Mouse (Mus musculus) heart, adult 9 months (tissue): ENCODE results near the gene H1foo.

Source experiments
- DNase-seq, 2 experiments: peaks; one replicate each; pipeline ENCODE4 v3.0.0; 2022; ENCODE audit warnings: low spot score in 2 of 2

The H1foo gene

GRCm38 (mm10) chr6:115944638-115945037 is at the start of gene H1foo:
Gene H1foo, plus strand, starts transcription at chr6:115944938.
- DNase-seq = no peak

GRCm38 (mm10) chr6:115896346-115896745 is 48.4 kb upstream of the H1foo start:
- DNase-seq = no peak

GRCm38 (mm10) chr6:115897117-115897516 is 47.6 kb upstream of the H1foo start:
- peak; percentile 85 to 87 for DNase-seq

DNA sequence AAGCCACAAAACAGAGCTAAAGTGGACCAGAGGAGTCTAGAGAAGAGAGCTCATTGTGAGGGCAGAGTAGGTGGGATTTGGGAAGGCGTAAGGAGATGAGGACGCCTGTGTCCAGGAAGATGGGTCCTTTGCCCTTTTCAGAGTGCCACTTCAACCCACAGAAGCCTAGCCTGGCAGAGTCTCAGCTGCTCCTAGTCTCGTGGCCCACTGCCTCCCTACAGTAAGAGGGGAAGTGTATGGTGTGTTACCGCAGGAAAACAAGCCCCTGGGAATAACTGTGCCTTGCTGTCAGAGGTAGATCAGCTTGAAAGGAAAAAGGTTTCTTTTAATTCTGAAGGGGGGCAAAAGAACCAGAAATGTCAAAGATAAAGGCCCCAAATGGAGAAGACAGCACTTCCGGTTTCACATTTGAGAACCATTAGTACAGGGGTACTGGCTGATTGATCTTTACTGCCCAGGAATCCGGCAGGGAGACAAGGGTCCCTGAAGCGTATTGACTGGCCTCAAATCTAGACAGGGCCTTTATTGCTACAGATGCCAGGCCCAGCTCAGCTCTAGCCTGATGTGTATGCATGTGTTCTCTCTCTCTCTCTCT is 46.7 kb upstream of the H1foo start:
- no peak for DNase-seq

GRCm38 (mm10) chr6:115901062-115901461 is 43.7 kb upstream of the H1foo start:
- peak; percentile 83 to 85 for DNase-seq

- peak; percentile 85 to 89 for DNase-seq
Observed at GRCm38 (mm10) chr6:115901489-115901931, 43.2 kb upstream of the H1foo start.

- DNase-seq = no peak
Observed at GRCm38 (mm10) chr6:115902545-115902944, 42.2 kb upstream of the H1foo start.

- DNase-seq = peak; percentile 64 to 88
Observed at GRCm38 (mm10) chr6:115905568-115905967, 39.2 kb upstream of the H1foo start.

DNA sequence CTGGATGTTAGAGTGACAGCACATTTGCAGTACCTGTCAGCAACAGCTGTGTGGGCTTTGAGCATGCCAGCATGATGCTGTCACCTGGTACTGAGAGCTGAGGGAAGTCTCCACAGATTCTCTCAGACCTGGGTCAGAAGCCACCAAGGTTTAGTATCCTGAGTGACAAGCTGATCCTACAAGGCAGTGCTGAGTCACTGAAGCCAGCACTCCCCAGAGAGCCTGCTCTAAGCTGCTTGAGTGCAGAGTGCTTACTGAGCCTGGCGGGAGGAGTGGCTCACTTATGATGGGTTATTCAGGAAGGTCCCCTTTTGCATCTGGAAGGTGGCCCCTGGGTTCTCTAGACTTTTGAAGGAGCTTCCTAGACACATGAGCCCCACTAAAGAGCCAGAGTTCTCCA is 38.3 kb upstream of the H1foo start:
- DNase-seq = no peak

DNA sequence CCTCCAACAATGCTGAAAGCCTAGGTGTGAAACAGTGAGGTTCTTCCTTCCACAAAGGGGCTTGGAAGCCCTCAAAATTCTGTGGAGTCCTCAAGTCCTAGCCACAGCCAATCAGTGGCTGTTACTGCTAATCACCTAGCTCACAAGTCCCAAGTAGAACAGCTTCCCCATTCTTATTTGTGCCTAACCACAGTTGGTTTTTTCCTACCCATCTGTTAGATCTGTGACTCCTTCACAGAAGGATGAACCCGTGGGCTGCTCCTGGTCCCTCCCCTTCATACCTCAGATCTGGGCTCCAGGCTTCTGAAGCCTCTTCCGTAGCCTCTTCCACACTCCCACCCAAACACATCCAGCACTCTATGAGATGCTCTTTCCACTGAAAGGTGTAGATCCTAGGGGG is 37.9 kb upstream of the H1foo start:
- no peak for DNase-seq

GRCm38 (mm10) chr6:115908421-115908982 is 36.2 kb upstream of the H1foo start:
- no peak for DNase-seq

DNA sequence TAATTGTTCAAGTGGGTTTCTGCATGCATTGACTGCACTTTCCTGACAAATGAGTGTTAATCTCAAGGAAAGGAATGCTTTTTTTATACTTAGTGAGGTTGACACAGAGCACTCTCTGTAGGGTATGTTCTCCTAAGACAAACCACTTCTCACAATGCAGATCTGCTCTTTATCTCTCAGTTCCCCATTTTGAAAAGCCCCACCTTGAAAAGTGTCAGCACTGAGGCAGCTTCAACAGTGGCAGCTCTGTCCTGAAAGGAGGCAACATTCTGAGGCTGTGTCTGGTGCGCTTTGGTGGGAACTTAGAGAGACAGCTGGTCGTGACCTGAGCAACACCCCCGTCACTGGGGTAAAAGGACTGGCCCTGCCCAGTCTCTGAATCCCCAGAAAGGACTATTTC is 35.7 kb upstream of the H1foo start:
- DNase-seq = no peak

DNA sequence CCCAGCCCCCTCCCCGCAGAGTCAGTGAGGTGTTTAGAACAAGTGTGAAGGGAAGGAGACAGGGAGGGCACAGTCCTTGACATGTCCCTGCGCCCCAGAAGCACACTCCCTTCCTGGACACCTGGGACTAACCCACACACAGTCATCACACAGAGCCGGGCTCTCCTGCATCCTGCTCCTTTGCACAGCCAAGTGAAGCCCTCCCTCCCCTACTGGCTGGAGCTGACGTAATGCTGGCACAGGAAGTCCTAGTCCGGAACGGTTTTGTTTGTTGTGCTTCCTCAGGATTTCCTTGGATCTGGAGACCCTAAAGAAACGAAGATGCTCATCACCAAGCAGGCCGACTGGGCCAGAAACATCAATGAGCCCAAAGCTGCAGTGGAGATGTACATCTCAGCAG is 34.8 kb upstream of the H1foo start:
- peak; percentile 87 to 94 for DNase-seq

- DNase-seq = peak in 1 of 2 experiments; percentile 69
Observed at GRCm38 (mm10) chr6:115911763-115912162, 33.0 kb upstream of the H1foo start.

GRCm38 (mm10) chr6:115913482-115913881 is 31.3 kb upstream of the H1foo start:
- no peak for DNase-seq

GRCm38 (mm10) chr6:115914511-115915202 is 30.1 kb upstream of the H1foo start:
- no peak for DNase-seq

GRCm38 (mm10) chr6:115915601-115916445 is 28.9 kb upstream of the H1foo start:
- DNase-seq = peak; percentile 53 to 67

GRCm38 (mm10) chr6:115916611-115917010 is 28.1 kb upstream of the H1foo start:
- DNase-seq = no peak

GRCm38 (mm10) chr6:115918615-115919014 is 26.1 kb upstream of the H1foo start:
- no peak for DNase-seq

GRCm38 (mm10) chr6:115919876-115920275 is 24.9 kb upstream of the H1foo start:
- DNase-seq = no peak

- no peak for DNase-seq
Observed at GRCm38 (mm10) chr6:115924829-115925228, 19.9 kb upstream of the H1foo start.

- no peak for DNase-seq
Observed at GRCm38 (mm10) chr6:115926416-115926815, 18.3 kb upstream of the H1foo start.
